Mouse (Mus musculus) CH12.LX (cell line): ENCODE measurements at regions not wholly inside any gene's neighbourhood (a gene's known extent, or its start where the extent isn't known, plus 50 kb on each side); places are given as distances from the start of the nearest gene placed in this dataset.

ENCODE experiments used
- DNase-seq: peaks from one replicate; pipeline ENCODE4 v3.0.0-alpha.2; 2013; ENCODE audit errors: extremely low read depth
- H3K27ac ChIP-seq: 2 replicates; pipeline ENCODE4 v1.5.1; 2012; ENCODE audit warnings: low read depth, mild to moderate bottlenecking, control low read depth, moderate library complexity; ENCODE audit not compliant: insufficient read depth
- H3K27me3 ChIP-seq: replicated peaks from 2 replicates; pipeline ENCODE3; 2012; ENCODE audit warnings: inconsistent platforms
- H3K36me3 ChIP-seq, 2 experiments: replicated peaks in 1 of 2; 2 replicates each; pipeline versions ENCODE3 to v1.6.1; 2012; ENCODE audit warnings: inconsistent platforms in 1 of 2, low read length in 1 of 2, mild to moderate bottlenecking in 1 of 2, mixed read lengths in 1 of 2, moderate library complexity in 1 of 2; ENCODE audit not compliant: control insufficient read depth in 1 of 2, insufficient read depth in 1 of 2
- H3K4me1 ChIP-seq, 2 experiments: 2 replicates each; pipeline ENCODE4 v1.6.1; 2012; ENCODE audit warnings: inconsistent platforms in 1 of 2, moderate library complexity in 1 of 2; ENCODE audit not compliant: insufficient read depth in 2 of 2, control insufficient read depth in 1 of 2
- H3K4me2 ChIP-seq: 2 replicates; pipeline ENCODE4 v1.6.1; 2012; ENCODE audit warnings: low read depth, mild to moderate bottlenecking, control low read depth; ENCODE audit not compliant: poor library complexity, insufficient read depth, severe bottlenecking
- H3K4me3 ChIP-seq, 3 experiments: fragments of 150-350 bp in 1 of 3; sonication (generic) in 1 of 3; replicated peaks in 1 of 3; 2 replicates each; pipeline versions ENCODE3 to v1.5.1; 2011 to 2012; ENCODE audit warnings: low read depth in 2 of 3, low read length in 2 of 3, mild to moderate bottlenecking in 2 of 3, moderate library complexity in 2 of 3, control low read depth in 1 of 3, improper control_type of control experiment in 1 of 3, inconsistent platforms in 1 of 3, mixed read lengths in 1 of 3; ENCODE audit not compliant: poor library complexity in 1 of 3
- H3K79me2 ChIP-seq: replicated peaks from 2 replicates; pipeline ENCODE4 v1.6.1; 2012; ENCODE audit warnings: mild to moderate bottlenecking, moderate library complexity; ENCODE audit not compliant: control insufficient read depth, poor library complexity, insufficient read depth, severe bottlenecking; ENCODE audit errors: extremely low read depth
- H3K9ac ChIP-seq: 2 replicates; pipeline ENCODE4 v1.6.1; 2012; ENCODE audit warnings: low read depth, mild to moderate bottlenecking, control low read depth, moderate library complexity; ENCODE audit not compliant: insufficient read depth
- H3K9me3 ChIP-seq: replicated peaks from 2 replicates; pipeline ENCODE3; 2012; ENCODE audit warnings: low read length, inconsistent platforms, mixed read lengths
- BHLHE40 ChIP-seq: IDR thresholded peaks from 2 replicates; pipeline ENCODE4 v1.6.1; 2011; ENCODE audit warnings: mild to moderate bottlenecking, low read depth, low read length, improper control_type of control experiment
- CTCF ChIP-seq, 2 experiments: IDR thresholded peaks in 1 of 2; conservative IDR thresholded peaks in 1 of 2; 2 replicates each; pipeline ENCODE4 v1.5.1; 2011 to 2012; ENCODE audit warnings: low read depth in 2 of 2, low read length in 2 of 2, improper control_type of control experiment in 1 of 2, inconsistent platforms in 1 of 2, mild to moderate bottlenecking in 1 of 2, moderate library complexity in 1 of 2
- E2F4 ChIP-seq: IDR thresholded peaks from 2 replicates; pipeline ENCODE4 v1.6.1; 2011; ENCODE audit warnings: low read depth, low read length, improper control_type of control experiment; ENCODE audit not compliant: insufficient replicate concordance
- ELF1 ChIP-seq: IDR thresholded peaks from 2 replicates; pipeline ENCODE4 v1.6.1; 2014; ENCODE audit warnings: low read depth, mild to moderate bottlenecking, inconsistent platforms, low read length, improper control_type of control experiment
- EP300 ChIP-seq: IDR thresholded peaks from 2 replicates; pipeline ENCODE4 v1.6.1; 2011; ENCODE audit warnings: low read length, improper control_type of control experiment
- ETS1 ChIP-seq: conservative IDR thresholded peaks from 2 replicates; pipeline ENCODE4 v1.6.1; 2012; ENCODE audit warnings: low read depth, mild to moderate bottlenecking, inconsistent platforms, low read length, improper control_type of control experiment, moderate library complexity
- IRF4 ChIP-seq: IDR thresholded peaks from 2 replicates; pipeline ENCODE4 v1.6.1; 2014; ENCODE audit warnings: low read depth, mild to moderate bottlenecking, inconsistent platforms, low read length, improper control_type of control experiment
- JUN ChIP-seq: IDR thresholded peaks from 2 replicates; pipeline ENCODE4 v1.6.1; 2011; ENCODE audit warnings: low read depth, mild to moderate bottlenecking, low read length, improper control_type of control experiment, moderate library complexity; ENCODE audit not compliant: insufficient read depth
- MEF2A ChIP-seq: IDR thresholded peaks from 2 replicates; pipeline ENCODE4 v1.6.1; 2014; ENCODE audit warnings: low read depth, mild to moderate bottlenecking, inconsistent platforms, low read length, improper control_type of control experiment, borderline replicate concordance
- MXI1 ChIP-seq: IDR thresholded peaks from 2 replicates; pipeline ENCODE4 v1.6.1; 2011; ENCODE audit warnings: mild to moderate bottlenecking, low read depth, low read length, improper control_type of control experiment
- POLR2A ChIP-seq: IDR thresholded peaks from 2 replicates; pipeline ENCODE4 v1.6.1; 2011; ENCODE audit warnings: low read depth, mild to moderate bottlenecking, improper control_type of control experiment, low read length
- SIN3A ChIP-seq: IDR thresholded peaks from 2 replicates; pipeline ENCODE4 v1.6.1; 2012; ENCODE audit warnings: low read length, improper control_type of control experiment, inconsistent platforms
- SMC3 ChIP-seq: IDR thresholded peaks from 2 replicates; pipeline ENCODE4 v1.6.1; 2011; ENCODE audit warnings: low read depth, low read length, improper control_type of control experiment
- TBP ChIP-seq: conservative IDR thresholded peaks from 2 replicates; pipeline ENCODE4 v1.6.1; 2011; ENCODE audit warnings: low read depth, low read length, improper control_type of control experiment
- TCF12 ChIP-seq: IDR thresholded peaks from 2 replicates; pipeline ENCODE4 v1.6.1; 2014; ENCODE audit warnings: low read depth, mild to moderate bottlenecking, inconsistent platforms, low read length, improper control_type of control experiment
- USF2 ChIP-seq: conservative IDR thresholded peaks from 2 replicates; pipeline ENCODE4 v1.6.1; 2011; ENCODE audit warnings: low read depth, low read length, improper control_type of control experiment
- ZMIZ1 ChIP-seq: IDR thresholded peaks from 2 replicates; pipeline ENCODE4 v1.6.1; 2012; ENCODE audit warnings: low read depth, mild to moderate bottlenecking, inconsistent platforms, low read length, improper control_type of control experiment
- dilution Hi-C: fragments of 300-500 bp; cut with MboI; formaldehyde crosslinking; loops from 2 replicates; pipeline ENCODE4 v1.14.3; 2020; ENCODE audit warnings: low sequenced_read_pairs; ENCODE audit not compliant: extremely low pct_unique_long_range_greater_than_20kb, extremely low pct_ligation_motif_present
- in situ Hi-C: fragments of 300-500 bp; cut with MboI; formaldehyde crosslinking; loops from 3 replicates; pipeline ENCODE4 v1.14.3; 2019; ENCODE audit warnings: low sequenced_read_pairs, low pct_ligation_motif_present, low pct_unique_long_range_greater_than_20kb, mixed read lengths

DNA sequence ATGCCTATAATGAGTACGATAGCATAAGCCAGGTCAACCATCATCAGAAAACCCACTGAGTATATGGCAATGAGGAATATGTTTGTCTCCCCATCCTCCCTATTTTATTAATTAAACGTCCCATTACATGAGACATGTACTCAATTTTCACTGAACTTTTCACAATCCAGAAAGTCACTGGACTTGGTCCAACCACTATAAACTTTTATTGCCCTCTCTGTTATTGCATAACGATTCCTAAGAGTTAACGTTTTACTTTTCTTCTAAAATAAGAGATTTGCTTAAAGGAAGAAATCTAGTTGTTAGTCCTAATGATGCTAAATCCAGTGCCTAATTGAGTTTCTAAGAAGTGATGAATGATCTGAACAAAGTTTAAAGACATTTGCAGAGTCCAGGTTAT, 236.0 kb upstream of the Atp2b1 start:
- Histone ChIP-seq H3K79me2 (no peaks in the 10 kb centered on the region), H3K4me1 (no peaks in the 10 kb centered on the region), H3K27ac (no peak overlapping the region), H3K4me3 (no peak overlapping the region), H3K9me3 (no peaks in the 10 kb centered on the region), H3K9ac (no peak overlapping the region)
- in situ Hi-C loops, result no loop called here
- TF ChIP-seq POLR2A, result no peak
- TF ChIP-seq, all 38 proteins: peak for 0
- Histone ChIP-seq H3K27me3 (no peaks in the 10 kb centered on the region), H3K4me2 (no peak overlapping the region), H3K36me3 (no peaks in the 10 kb centered on the region)
- DNase-seq, result no peak
- dilution Hi-C loops, result no loop called here

DNA sequence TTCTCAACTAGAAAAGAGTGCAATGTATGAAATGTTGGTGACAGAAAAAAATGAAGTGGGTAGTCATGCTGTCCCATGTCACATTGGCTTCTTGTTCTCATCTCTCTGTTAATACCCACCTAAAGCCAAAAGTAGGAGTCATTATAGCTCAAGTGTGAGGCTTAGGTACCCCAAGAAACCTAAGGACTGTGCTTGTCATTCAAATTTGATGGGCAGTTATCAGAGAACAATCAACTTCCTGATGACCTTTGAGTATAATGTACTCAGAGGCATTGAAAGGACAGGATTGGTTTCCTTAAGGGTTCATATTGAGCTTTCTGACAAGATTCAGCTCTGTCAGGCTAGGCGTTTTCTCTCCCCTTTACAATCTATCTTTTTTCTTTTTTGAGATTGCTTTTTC, 231.8 kb upstream of the Atp2b1 start:
- Histone ChIP-seq H3K4me2 (no peak overlapping the region), H3K4me3 (no peak overlapping the region), H3K36me3 (no peaks in the 10 kb centered on the region), H3K4me1 (peaks cover 4 to 14% of the 10 kb centered on the region in 2 experiments; a peak in 3 of 4 replicates), H3K9ac (no peak overlapping the region), H3K79me2 (no peaks in the 10 kb centered on the region), H3K27ac (no peak overlapping the region), H3K9me3 (no peaks in the 10 kb centered on the region), H3K27me3 (no peaks in the 10 kb centered on the region)
- dilution Hi-C loops, result no loop called here
- in situ Hi-C loops, result no loop called here
- no peak for DNase-seq
- no peak for TF ChIP-seq CTCF (conservative IDR thresholded peaks at IDR 0.05 in 1 of 2, IDR thresholded peaks at IDR 0.05 in 1 of 2; ENCODE audit: low read depth in 2 of 2, low read length in 2 of 2)

DNA sequence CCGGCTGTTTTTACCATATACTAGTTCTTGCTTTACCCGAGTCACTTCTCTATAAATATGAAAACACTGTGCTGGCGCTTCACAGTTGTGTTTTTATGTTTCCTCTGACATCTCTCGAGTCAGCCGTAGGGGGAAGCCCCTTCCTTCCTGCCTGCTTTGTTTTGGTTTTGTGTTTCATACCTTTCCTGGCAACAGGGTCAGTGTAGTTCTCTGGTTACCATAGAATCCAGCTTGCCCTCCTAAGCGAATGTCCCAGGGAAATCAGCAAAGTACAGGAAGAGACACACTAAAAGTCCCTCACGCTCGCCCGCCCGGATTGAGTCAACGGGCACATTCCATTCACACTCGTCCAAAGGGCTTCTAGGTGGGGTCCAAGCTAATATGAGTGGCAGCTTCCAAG, 230.0 kb upstream of the Atp2b1 start:
- dilution Hi-C loops, result no loop called here
- H3K27me3 ChIP-seq, result no peaks in the 10 kb centered on the region
- peaks cover 4 to 14% of the 10 kb centered on the region in 2 experiments; a peak in 3 of 4 replicates for H3K4me1 ChIP-seq
- no peak for TF ChIP-seq JUN
- TF ChIP-seq ETS1, result peak; percentile 52
- no peak for TF ChIP-seq E2F4
- TF ChIP-seq TCF12, result peak; percentile 63
- peak; percentile 51; the same call in 1 of the 2 replicates for TF ChIP-seq MXI1
- TF ChIP-seq ELF1, result peak; percentile 52; the same call in 1 of the 2 replicates
- TF ChIP-seq IRF4, result peak; percentile 72
- peak; percentile 60 for TF ChIP-seq BHLHE40
- no peak for TF ChIP-seq USF2
- peak; percentile 79 for TF ChIP-seq SIN3A
- TF ChIP-seq SMC3, result peak; percentile 18
- peak; percentile 77 for TF ChIP-seq EP300
- TF ChIP-seq MEF2A, result peak; percentile 41; the same call in 1 of the 2 replicates
- TF ChIP-seq TBP, result 0 out of 2 replicates have a peak, but pooled peaks have one; percentile 32
- no peak for TF ChIP-seq ZMIZ1
- no peaks in the 10 kb centered on the region for H3K9me3 ChIP-seq
- peak overlapping the region; percentile 94 for H3K4me2 ChIP-seq
- peak overlapping the region; percentile 1 to 63 (median 7) for H3K4me3 ChIP-seq
- peak overlapping the region; percentile 17 for H3K9ac ChIP-seq
- H3K27ac ChIP-seq, result 0 out of 2 replicates have a peak overlapping the region, but pooled peaks have one; percentile 36
- in situ Hi-C loops, result no loop called here
- no peaks in the 10 kb centered on the region for H3K79me2 ChIP-seq
- peak; percentile 75 for DNase-seq
- no peaks in the 10 kb centered on the region for H3K36me3 ChIP-seq
